Mouse (Mus musculus) CH12.LX (cell line): Measurements from ENCODE around the gene Cdkl4. TPM values are rescaled to one million over a fixed set of nuclear protein-coding genes. Genes with fewer than 3 reads are reported as not detected.
A peak's percentile ranks its signal among the peaks of the same experiment; 100 is the strongest.

ENCODE experiments used
- DNase-seq: peaks from one replicate; pipeline ENCODE4 v3.0.0-alpha.2; 2013; ENCODE audit errors: extremely low read depth
- H3K27ac ChIP-seq: 2 replicates; pipeline ENCODE4 v1.5.1; 2012; ENCODE audit warnings: low read depth, mild to moderate bottlenecking, control low read depth, moderate library complexity; ENCODE audit not compliant: insufficient read depth
- H3K27me3 ChIP-seq: replicated peaks from 2 replicates; pipeline ENCODE3; 2012; ENCODE audit warnings: inconsistent platforms
- H3K36me3 ChIP-seq, 2 experiments: replicated peaks in 1 of 2; 2 replicates each; pipeline versions ENCODE3 to v1.6.1; 2012; ENCODE audit warnings: inconsistent platforms in 1 of 2, low read length in 1 of 2, mild to moderate bottlenecking in 1 of 2, mixed read lengths in 1 of 2, moderate library complexity in 1 of 2; ENCODE audit not compliant: control insufficient read depth in 1 of 2, insufficient read depth in 1 of 2
- H3K4me1 ChIP-seq, 2 experiments: 2 replicates each; pipeline ENCODE4 v1.6.1; 2012; ENCODE audit warnings: inconsistent platforms in 1 of 2, moderate library complexity in 1 of 2; ENCODE audit not compliant: insufficient read depth in 2 of 2, control insufficient read depth in 1 of 2
- H3K4me2 ChIP-seq: 2 replicates; pipeline ENCODE4 v1.6.1; 2012; ENCODE audit warnings: low read depth, mild to moderate bottlenecking, control low read depth; ENCODE audit not compliant: poor library complexity, insufficient read depth, severe bottlenecking
- H3K4me3 ChIP-seq, 3 experiments: fragments of 150-350 bp in 1 of 3; sonication (generic) in 1 of 3; replicated peaks in 1 of 3; 2 replicates each; pipeline versions ENCODE3 to v1.5.1; 2011 to 2012; ENCODE audit warnings: low read depth in 2 of 3, low read length in 2 of 3, mild to moderate bottlenecking in 2 of 3, moderate library complexity in 2 of 3, control low read depth in 1 of 3, improper control_type of control experiment in 1 of 3, inconsistent platforms in 1 of 3, mixed read lengths in 1 of 3; ENCODE audit not compliant: poor library complexity in 1 of 3
- H3K79me2 ChIP-seq: replicated peaks from 2 replicates; pipeline ENCODE4 v1.6.1; 2012; ENCODE audit warnings: mild to moderate bottlenecking, moderate library complexity; ENCODE audit not compliant: control insufficient read depth, poor library complexity, insufficient read depth, severe bottlenecking; ENCODE audit errors: extremely low read depth
- H3K9ac ChIP-seq: 2 replicates; pipeline ENCODE4 v1.6.1; 2012; ENCODE audit warnings: low read depth, mild to moderate bottlenecking, control low read depth, moderate library complexity; ENCODE audit not compliant: insufficient read depth
- H3K9me3 ChIP-seq: replicated peaks from 2 replicates; pipeline ENCODE3; 2012; ENCODE audit warnings: low read length, inconsistent platforms, mixed read lengths
- CHD1 ChIP-seq: IDR thresholded peaks from 2 replicates; pipeline ENCODE4 v1.6.1; 2012; ENCODE audit warnings: low read depth, low read length, improper control_type of control experiment, inconsistent platforms
- CHD2 ChIP-seq: IDR thresholded peaks from 2 replicates; pipeline ENCODE4 v1.6.1; 2011; ENCODE audit warnings: low read length, improper control_type of control experiment
- CTCF ChIP-seq, 2 experiments: IDR thresholded peaks in 1 of 2; conservative IDR thresholded peaks in 1 of 2; 2 replicates each; pipeline ENCODE4 v1.5.1; 2011 to 2012; ENCODE audit warnings: low read depth in 2 of 2, low read length in 2 of 2, improper control_type of control experiment in 1 of 2, inconsistent platforms in 1 of 2, mild to moderate bottlenecking in 1 of 2, moderate library complexity in 1 of 2
- E2F4 ChIP-seq: IDR thresholded peaks from 2 replicates; pipeline ENCODE4 v1.6.1; 2011; ENCODE audit warnings: low read depth, low read length, improper control_type of control experiment; ENCODE audit not compliant: insufficient replicate concordance
- ELF1 ChIP-seq: IDR thresholded peaks from 2 replicates; pipeline ENCODE4 v1.6.1; 2014; ENCODE audit warnings: low read depth, mild to moderate bottlenecking, inconsistent platforms, low read length, improper control_type of control experiment
- EP300 ChIP-seq: IDR thresholded peaks from 2 replicates; pipeline ENCODE4 v1.6.1; 2011; ENCODE audit warnings: low read length, improper control_type of control experiment
- GABPA ChIP-seq: IDR thresholded peaks from 2 replicates; pipeline ENCODE4 v1.6.1; 2012; ENCODE audit warnings: low read depth, low read length, improper control_type of control experiment, inconsistent platforms; ENCODE audit not compliant: insufficient replicate concordance
- HCFC1 ChIP-seq: IDR thresholded peaks from 2 replicates; pipeline ENCODE4 v1.6.1; 2012; ENCODE audit warnings: low read depth, mild to moderate bottlenecking, inconsistent platforms, low read length, improper control_type of control experiment
- JUND ChIP-seq: conservative IDR thresholded peaks from 2 replicates; pipeline ENCODE4 v1.6.1; 2011; ENCODE audit warnings: low read depth, low read length, improper control_type of control experiment
- MAX ChIP-seq: IDR thresholded peaks from 2 replicates; pipeline ENCODE4 v1.6.1; 2011; ENCODE audit warnings: low read length, improper control_type of control experiment
- MXI1 ChIP-seq: IDR thresholded peaks from 2 replicates; pipeline ENCODE4 v1.6.1; 2011; ENCODE audit warnings: mild to moderate bottlenecking, low read depth, low read length, improper control_type of control experiment
- NELFE ChIP-seq: IDR thresholded peaks from 2 replicates; pipeline ENCODE4 v1.6.1; 2011; ENCODE audit warnings: low read depth, low read length, improper control_type of control experiment
- NRF1 ChIP-seq: IDR thresholded peaks from 2 replicates; pipeline ENCODE4 v1.6.1; 2014; ENCODE audit warnings: low read depth, mild to moderate bottlenecking, inconsistent platforms, low read length, improper control_type of control experiment, moderate library complexity
- PAX5 ChIP-seq: IDR thresholded peaks from 2 replicates; pipeline ENCODE4 v1.6.1; 2012; ENCODE audit warnings: low read length, inconsistent platforms, mixed read lengths
- POLR2A ChIP-seq: IDR thresholded peaks from 2 replicates; pipeline ENCODE4 v1.6.1; 2011; ENCODE audit warnings: low read depth, mild to moderate bottlenecking, improper control_type of control experiment, low read length
- RAD21 ChIP-seq: IDR thresholded peaks from 2 replicates; pipeline ENCODE4 v1.6.1; 2011; ENCODE audit warnings: low read depth, mild to moderate bottlenecking, low read length, improper control_type of control experiment, moderate library complexity
- RCOR1 ChIP-seq: conservative IDR thresholded peaks from 2 replicates; pipeline ENCODE4 v1.6.1; 2012; ENCODE audit warnings: low read depth, mild to moderate bottlenecking, inconsistent platforms, low read length, improper control_type of control experiment
- SIN3A ChIP-seq: IDR thresholded peaks from 2 replicates; pipeline ENCODE4 v1.6.1; 2012; ENCODE audit warnings: low read length, improper control_type of control experiment, inconsistent platforms
- SMC3 ChIP-seq: IDR thresholded peaks from 2 replicates; pipeline ENCODE4 v1.6.1; 2011; ENCODE audit warnings: low read depth, low read length, improper control_type of control experiment
- TBP ChIP-seq: conservative IDR thresholded peaks from 2 replicates; pipeline ENCODE4 v1.6.1; 2011; ENCODE audit warnings: low read depth, low read length, improper control_type of control experiment
- TCF12 ChIP-seq: IDR thresholded peaks from 2 replicates; pipeline ENCODE4 v1.6.1; 2014; ENCODE audit warnings: low read depth, mild to moderate bottlenecking, inconsistent platforms, low read length, improper control_type of control experiment
- USF1 ChIP-seq: IDR thresholded peaks from 2 replicates; pipeline ENCODE4 v1.6.1; 2014; ENCODE audit warnings: low read depth, mild to moderate bottlenecking, inconsistent platforms, low read length, improper control_type of control experiment
- USF2 ChIP-seq: conservative IDR thresholded peaks from 2 replicates; pipeline ENCODE4 v1.6.1; 2011; ENCODE audit warnings: low read depth, low read length, improper control_type of control experiment
- ZNF384 ChIP-seq: IDR thresholded peaks from 2 replicates; pipeline ENCODE4 v1.6.1; 2012; ENCODE audit warnings: low read depth, low read length, improper control_type of control experiment, inconsistent platforms
- dilution Hi-C: fragments of 300-500 bp; cut with MboI; formaldehyde crosslinking; loops from 2 replicates; pipeline ENCODE4 v1.14.3; 2020; ENCODE audit warnings: low sequenced_read_pairs; ENCODE audit not compliant: extremely low pct_unique_long_range_greater_than_20kb, extremely low pct_ligation_motif_present
- in situ Hi-C: fragments of 300-500 bp; cut with MboI; formaldehyde crosslinking; loops from 3 replicates; pipeline ENCODE4 v1.14.3; 2019; ENCODE audit warnings: low sequenced_read_pairs, low pct_ligation_motif_present, low pct_unique_long_range_greater_than_20kb, mixed read lengths
- polyA plus RNA-seq: library from polyadenylated mRNA; unstranded; fragments of >175 nt; gene quantifications from 2 replicates; pipeline ENCODE4 v1.2.1, GENCODE M21; 2012; ENCODE audit warnings: low read depth; ENCODE audit not compliant: insufficient read length
- total RNA-seq, 2 experiments: library from RNA; depleted of rRNA; stranded (reverse); fragments of 300-350 nt in 1 of 2; fragments of >200 nt in 1 of 2; gene quantifications; 2 replicates each; pipeline ENCODE4 v1.2.3; 2012 to 2014

Gene Cdkl4
- total and polyA plus RNA-seq, 3 experiments, result 0.76 to 2.0 (median 1.2) TPM

GRCm38 (mm10) chr17:80553318-80554270 is 24.0 kb downstream of the Cdkl4 start (continued):
- TF ChIP-seq TCF12, result 0 out of 2 replicates have a peak, but pooled peaks have one; percentile 55
- TF ChIP-seq ZNF384, result no peak
- TF ChIP-seq ELF1, result peak; percentile 67

GRCm38 (mm10) chr17:80552653-80553052 is 25.0 kb downstream of the Cdkl4 start:
- peak overlapping the region; percentile 76; the same call in 1 of the 2 replicates for H3K27ac ChIP-seq
- peak overlapping the region; percentile 75 to 89 (median 82) for H3K4me3 ChIP-seq
- no peaks in the 10 kb centered on the region for H3K27me3 ChIP-seq
- TF ChIP-seq USF1, result no peak
- 0 out of 2 replicates have a peak, but pooled peaks have one; percentile 31 for TF ChIP-seq MAX
- TF ChIP-seq CHD1, result peak; percentile 70; the same call in 1 of the 2 replicates
- TF ChIP-seq TCF12, result no peak
- TF ChIP-seq TBP, result no peak
- TF ChIP-seq POLR2A, result no peak
- TF ChIP-seq SIN3A, result peak; percentile 7; the same call in 1 of the 2 replicates
- dilution Hi-C loops (loop anchor here (25.0 kb wide), 1 partner anchor 90 kb away; no protein-coding TSS in a partner anchor), in situ Hi-C loops (loop anchor here (10.0 to 25.0 kb wide), 2 partner anchors 68 to 265 kb away; partner anchors contain the start of genes Dhx57, Morn2 and Sos1)
- no peaks in the 10 kb centered on the region for H3K9me3 ChIP-seq
- H3K4me1 ChIP-seq, result peaks cover 5 to 22% of the 10 kb centered on the region in 2 experiments
- H3K4me2 ChIP-seq, result peak overlapping the region; percentile 53
- no peak for DNase-seq
- peak overlapping the region; percentile 17 for H3K9ac ChIP-seq
- H3K79me2 ChIP-seq, result no peaks in the 10 kb centered on the region
- H3K36me3 ChIP-seq, result peaks cover 0 to 17% of the 10 kb centered on the region in 2 experiments

- TF ChIP-seq NRF1 (no peak), RCOR1 (no peak), EP300 (no peak), PAX5 (no peak), USF2 (no peak), CTCF (conservative IDR thresholded peaks at IDR 0.05 in 1 of 2, IDR thresholded peaks at IDR 0.05 in 1 of 2; ENCODE audit: low read depth in 2 of 2, low read length in 2 of 2) (no peak), ZNF384 (no peak), GABPA (no peak), NELFE (no peak), TCF12 (no peak), SMC3 (no peak), HCFC1 (no peak), USF1 (no peak), RAD21 (no peak), JUND (no peak), CHD2 (no peak), MXI1 (no peak), ELF1 (no peak), POLR2A (no peak), E2F4 (no peak)
- TF ChIP-seq, all 38 proteins: peak for 0
- Histone ChIP-seq H3K4me3 (no peak overlapping the region), H3K36me3 (peaks cover 0 to 6% of the 10 kb centered on the region in 2 experiments), H3K9ac (no peak overlapping the region), H3K27ac (no peak overlapping the region), H3K4me1 (peaks cover 5 to 22% of the 10 kb centered on the region in 2 experiments), H3K79me2 (no peaks in the 10 kb centered on the region), H3K9me3 (no peaks in the 10 kb centered on the region), H3K4me2 (no peak overlapping the region), H3K27me3 (no peaks in the 10 kb centered on the region)
- DNase-seq, result no peak
- in situ Hi-C loops, result loop anchor here (10.0 to 25.0 kb wide), 2 partner anchors 66 to 264 kb away; partner anchors contain the start of genes Dhx57, Morn2 and Sos1
- dilution Hi-C loops, result loop anchor here (25.0 kb wide), 1 partner anchor 89 kb away; no protein-coding TSS in a partner anchor
These were observed 26.6 kb downstream of the Cdkl4 start for GRCm38 (mm10) chr17:80550981-80551380.
